Mouse (Mus musculus) liver, embryonic 14.5 days (tissue): Measurements from ENCODE around the gene Tarbp2.

ENCODE experiments used
- CTCF ChIP-seq: IDR thresholded peaks from 2 replicates; pipeline ENCODE4 v1.5.1; 2016; ENCODE audit warnings: antibody characterized with exemption, low read depth, control low read depth
- EP300 ChIP-seq: IDR thresholded peaks from 2 replicates; pipeline ENCODE4 v1.6.1; 2016; ENCODE audit warnings: antibody characterized with exemption, low read depth

GRCm38 (mm10) chr15:102473246-102473645 lies 44.7 kb upstream of the Tarbp2 start:
- TF ChIP-seq CTCF (no peak), EP300 (no peak)
